Mouse (Mus musculus) forebrain, postnatal 0 days (tissue): Measurements from ENCODE around the gene Fbxl2. TPM values are rescaled to one million over a fixed set of nuclear protein-coding genes. Genes with fewer than 3 reads are reported as not detected.

Source experiments
- ATAC-seq: fragments of 200-750 bp; cut with Nextera tagmentation; 2 replicates; pipeline ENCODE4 v1.8.0; 2017; ENCODE audit warnings: mild to moderate bottlenecking, moderate library complexity
- DNase-seq: peaks from one replicate; pipeline ENCODE4 v3.0.0-alpha.2; 2015
- H3K27ac ChIP-seq: fragments of 300-500 bp; sonication (generic); 2 replicates; pipeline ENCODE4 v1.5.1; 2014; ENCODE audit warnings: low read depth, mild to moderate bottlenecking, antibody characterized with exemption, low read length, moderate library complexity, mixed read lengths
- H3K27me3 ChIP-seq: fragments of 300-500 bp; sonication (generic); 2 replicates; pipeline ENCODE4 v1.6.1; 2014; ENCODE audit warnings: mild to moderate bottlenecking, low read length, mixed read lengths; ENCODE audit not compliant: insufficient read depth
- H3K36me3 ChIP-seq: fragments of 300-500 bp; sonication (generic); 2 replicates; pipeline ENCODE4 v1.6.1; 2014; ENCODE audit warnings: mild to moderate bottlenecking, moderate library complexity; ENCODE audit not compliant: insufficient read depth
- H3K4me1 ChIP-seq: fragments of 300-500 bp; sonication (generic); 2 replicates; pipeline ENCODE4 v1.6.1; 2014; ENCODE audit warnings: antibody characterized with exemption; ENCODE audit not compliant: insufficient read depth
- H3K4me2 ChIP-seq: fragments of 300-500 bp; sonication (generic); 2 replicates; pipeline ENCODE4 v1.6.1; 2014; ENCODE audit warnings: low read depth, mild to moderate bottlenecking, moderate library complexity
- H3K4me3 ChIP-seq: fragments of 300-500 bp; sonication (generic); 2 replicates; pipeline ENCODE4 v1.5.1; 2014; ENCODE audit warnings: low read depth, low read length, mixed read lengths
- H3K9ac ChIP-seq: fragments of 300-500 bp; sonication (generic); 2 replicates; pipeline ENCODE4 v1.6.1; 2014; ENCODE audit warnings: mild to moderate bottlenecking
- H3K9me3 ChIP-seq: fragments of 300-500 bp; sonication (generic); 2 replicates; pipeline ENCODE4 v1.6.1; 2016; ENCODE audit warnings: low read length
- CTCF ChIP-seq: sonication (generic); IDR thresholded peaks from 2 replicates; pipeline ENCODE4 v1.5.1; 2016; ENCODE audit warnings: antibody characterized with exemption, control low read depth, low read depth
- WGBS: fragments of 180-500 bp; shearing (Covaris S2); extraction: QIAGEN DNeasy Blood & Tissue Kit; methylation state at CpG from one replicate; pipeline ENCODE4 v1.1.7; 2014; 5-methylcytosine and 5-hydroxymethylcytosine counted together
- polyA plus RNA-seq: library from polyadenylated mRNA; unstranded; fragments of >200 nt; fragmentation: Nextera tagmentation; extraction: Ambion mirVana; gene quantifications from 2 replicates; pipeline ENCODE4 v1.2.1, GENCODE M21; 2015
- total RNA-seq: library from RNA; depleted of rRNA; stranded (reverse); fragments of >200 nt; gene quantifications from 2 replicates; pipeline ENCODE4 v1.2.3, GENCODE M21; 2014

Gene Fbxl2
- total and polyA plus RNA-seq, 2 experiments from 2014 or later = 26.1 to 34.0 TPM

DNA sequence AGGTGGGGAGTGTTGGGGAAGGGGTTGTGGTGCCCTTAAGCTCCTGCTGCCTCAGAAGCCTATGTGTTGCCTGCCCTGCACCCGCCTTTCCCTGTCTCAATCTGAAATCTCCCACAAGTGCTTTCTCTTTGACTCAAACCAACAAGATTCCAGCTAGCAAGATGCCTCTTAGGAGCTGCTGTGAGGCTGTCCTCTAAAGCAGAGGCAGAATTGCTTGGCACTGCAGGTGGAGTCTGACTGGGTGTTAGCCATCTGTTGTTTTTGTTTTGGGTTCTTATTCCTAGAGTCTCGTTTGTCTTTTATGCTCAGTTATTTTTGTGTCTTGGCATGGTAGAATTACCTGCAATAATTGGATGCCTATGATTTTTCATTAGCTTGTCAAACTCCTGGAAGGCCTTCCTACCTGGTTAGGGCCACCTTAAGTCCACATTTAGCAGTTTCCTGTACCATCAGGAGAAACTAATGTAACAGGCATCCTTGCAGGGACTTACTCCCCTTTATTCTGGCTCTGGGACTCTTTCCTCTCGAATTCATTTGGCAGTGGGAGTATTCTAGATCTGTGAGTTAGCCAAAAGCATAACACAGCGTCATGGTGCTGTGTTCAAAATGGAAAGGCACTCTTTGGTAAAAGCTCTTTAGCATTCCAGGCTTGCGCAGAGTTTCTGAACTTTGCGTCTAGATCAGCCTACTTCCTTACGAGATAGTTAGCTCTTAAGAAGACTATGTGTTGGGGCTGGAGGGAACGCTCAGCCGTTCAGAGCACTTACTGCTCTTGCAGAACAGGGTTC, 106.7 kb downstream of the Fbxl2 start:
- H3K4me3 ChIP-seq = no peak overlapping the region
- no peaks in the 10 kb centered on the region for H3K27me3 ChIP-seq
- no peak overlapping the region for H3K4me2 ChIP-seq
- no peak for TF ChIP-seq CTCF
- H3K9me3 ChIP-seq = no peaks in the 10 kb centered on the region
- 0 out of 2 replicates have a peak overlapping the region, but pooled peaks have one; percentile 9 for H3K27ac ChIP-seq
- 60% methylated on average over 9 of the region's 9 CpGs for WGBS
- DNase-seq (peak; percentile 19), ATAC-seq (no peak)
- H3K36me3 ChIP-seq = no peaks in the 10 kb centered on the region
- no peak overlapping the region for H3K9ac ChIP-seq
- 0 out of 2 replicates have a peak, but pooled peaks cover 3% of the 10 kb centered on the region for H3K4me1 ChIP-seq

DNA sequence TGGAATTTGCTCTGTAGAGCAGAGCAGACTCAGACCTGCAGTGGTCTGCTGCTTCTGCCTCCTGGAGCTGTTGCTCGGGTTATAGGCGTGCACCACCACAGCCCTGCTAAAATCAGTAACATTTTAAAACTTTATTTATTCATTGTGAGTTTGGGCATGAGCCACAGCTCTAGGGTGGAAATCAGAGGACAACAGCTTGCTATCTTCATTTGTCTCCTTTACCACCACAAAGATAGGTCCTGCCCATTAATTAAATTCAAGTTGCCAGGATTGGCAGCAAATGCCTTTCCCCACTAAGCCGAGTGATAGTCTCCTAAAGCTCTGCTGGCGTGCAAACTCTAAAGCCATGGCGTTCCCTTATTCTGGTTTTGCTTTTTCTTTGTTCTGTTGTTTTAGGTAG, 110.4 kb downstream of the Fbxl2 start:
- WGBS = 57% methylated on average over 5 of the region's 5 CpGs
- no peaks in the 10 kb centered on the region for H3K9me3 ChIP-seq
- no peak overlapping the region for H3K27ac ChIP-seq
- H3K27me3 ChIP-seq = no peaks in the 10 kb centered on the region
- DNase-seq (no peak), ATAC-seq (no peak)
- H3K9ac ChIP-seq = no peak overlapping the region
- no peak overlapping the region for H3K4me3 ChIP-seq
- H3K36me3 ChIP-seq = no peaks in the 10 kb centered on the region
- no peak overlapping the region for H3K4me2 ChIP-seq
- no peak for TF ChIP-seq CTCF
- peaks cover 10% of the 10 kb centered on the region for H3K4me1 ChIP-seq

DNA sequence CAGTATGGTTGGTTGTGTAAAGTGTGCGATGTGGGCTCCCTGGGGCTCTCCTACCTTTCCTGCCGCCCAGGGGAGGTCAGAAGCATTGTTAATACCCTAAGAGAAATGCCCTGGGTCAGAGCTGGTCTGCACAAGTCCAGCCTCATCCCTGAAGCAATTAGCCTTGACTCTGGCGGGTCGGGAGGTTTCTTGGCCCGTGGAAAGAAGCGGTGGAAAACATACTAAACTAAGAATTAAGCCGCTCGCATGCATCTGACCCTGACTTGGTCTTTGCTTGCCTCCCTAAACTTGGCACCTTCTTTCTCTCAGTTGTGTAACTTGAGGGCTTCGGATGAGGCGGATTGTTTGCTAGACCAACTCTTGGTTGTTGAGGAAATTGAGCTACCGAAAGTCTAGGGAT, 113.5 kb downstream of the Fbxl2 start:
- DNase-seq (no peak), ATAC-seq (no peak)
- Histone ChIP-seq H3K27me3 (no peaks in the 10 kb centered on the region), H3K4me1 (peaks cover 12% of the 10 kb centered on the region), H3K27ac (no peak overlapping the region), H3K36me3 (no peaks in the 10 kb centered on the region), H3K4me2 (peak overlapping the region; percentile 93), H3K9ac (peak overlapping the region; percentile 77; the same call in 1 of the 2 replicates), H3K9me3 (no peaks in the 10 kb centered on the region), H3K4me3 (peak overlapping the region; percentile 94)
- no peak for TF ChIP-seq CTCF
- WGBS = 30% methylated on average over 11 of the region's 11 CpGs

DNA sequence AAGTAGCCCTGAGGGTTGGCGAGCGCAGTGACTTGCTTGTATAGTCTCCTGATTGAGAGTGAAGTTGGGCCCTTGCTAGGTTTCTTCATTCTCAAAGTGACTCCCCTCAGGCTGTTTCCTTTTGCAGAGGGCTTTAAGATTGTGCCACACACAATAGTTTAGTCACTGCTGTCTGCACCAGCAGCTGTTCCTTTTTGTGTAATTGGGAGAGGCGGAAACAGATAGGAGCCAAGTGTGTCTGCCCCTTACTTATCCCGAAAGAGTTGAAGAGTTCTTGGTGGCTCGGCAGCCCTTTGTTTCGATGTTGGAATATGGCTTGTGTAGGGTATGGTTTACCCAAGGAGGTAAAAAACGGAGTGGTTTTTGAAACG, 113.9 kb downstream of the Fbxl2 start:
- Histone ChIP-seq H3K9me3 (no peaks in the 10 kb centered on the region), H3K4me1 (peaks cover 12% of the 10 kb centered on the region), H3K4me2 (peak overlapping the region; percentile 93), H3K9ac (peak overlapping the region; percentile 77), H3K27ac (no peak overlapping the region; the same call in 1 of the 2 replicates), H3K27me3 (no peaks in the 10 kb centered on the region), H3K36me3 (no peaks in the 10 kb centered on the region), H3K4me3 (peak overlapping the region; percentile 94)
- ATAC-seq = no peak
- 1% methylated on average over 8 of the region's 8 CpGs for WGBS
- peak; percentile 7 for DNase-seq
- no peak for TF ChIP-seq CTCF

DNA sequence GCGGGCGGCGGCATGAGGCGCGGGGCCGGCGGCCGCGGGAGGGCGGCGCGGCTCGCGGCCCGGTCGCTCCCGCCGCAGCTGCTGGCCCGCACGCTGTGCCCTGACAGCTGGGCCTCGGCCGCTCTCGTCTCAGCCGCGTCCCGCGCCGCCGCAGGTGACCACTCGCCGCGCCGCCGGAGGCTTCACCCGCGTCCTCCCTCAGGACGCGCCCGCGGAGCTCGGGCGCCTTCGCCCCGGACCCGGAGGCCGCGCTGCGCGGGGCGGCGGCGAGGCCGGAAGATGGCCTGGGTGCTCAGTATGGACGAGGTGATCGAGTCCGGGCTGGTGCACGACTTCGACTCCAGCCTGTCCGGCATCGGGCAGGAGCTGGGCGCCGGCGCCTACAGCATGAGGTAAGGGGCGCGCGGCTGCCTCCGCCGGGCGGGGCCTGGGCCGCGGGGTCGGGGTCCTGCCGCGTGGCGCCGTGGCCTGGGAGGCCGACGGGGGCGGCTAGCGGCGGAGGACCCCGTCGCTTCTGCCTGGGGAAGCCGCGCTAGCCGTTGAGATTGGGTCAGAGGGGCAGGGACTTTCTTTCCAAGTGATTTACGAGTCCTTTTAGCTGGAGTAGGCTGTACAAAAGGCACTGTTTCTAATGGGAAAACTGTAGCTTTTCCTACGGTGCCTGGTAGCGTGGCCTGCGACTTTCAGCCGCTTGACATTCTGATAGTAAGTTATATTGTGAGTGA, 114.5 kb downstream of the Fbxl2 start:
- DNase-seq (peak; percentile 10), ATAC-seq (no peak; the same call in 1 of the 2 replicates)
- Histone ChIP-seq H3K27ac (peak overlapping the region; percentile 80), H3K4me1 (peaks cover 12% of the 10 kb centered on the region), H3K9ac (peak overlapping the region; percentile 77), H3K4me3 (peak overlapping the region; percentile 94), H3K9me3 (no peaks in the 10 kb centered on the region), H3K36me3 (no peaks in the 10 kb centered on the region), H3K27me3 (no peaks in the 10 kb centered on the region), H3K4me2 (peak overlapping the region; percentile 93)
- no peak for TF ChIP-seq CTCF
- 3% methylated on average over 83 of the region's 91 CpGs for WGBS

DNA sequence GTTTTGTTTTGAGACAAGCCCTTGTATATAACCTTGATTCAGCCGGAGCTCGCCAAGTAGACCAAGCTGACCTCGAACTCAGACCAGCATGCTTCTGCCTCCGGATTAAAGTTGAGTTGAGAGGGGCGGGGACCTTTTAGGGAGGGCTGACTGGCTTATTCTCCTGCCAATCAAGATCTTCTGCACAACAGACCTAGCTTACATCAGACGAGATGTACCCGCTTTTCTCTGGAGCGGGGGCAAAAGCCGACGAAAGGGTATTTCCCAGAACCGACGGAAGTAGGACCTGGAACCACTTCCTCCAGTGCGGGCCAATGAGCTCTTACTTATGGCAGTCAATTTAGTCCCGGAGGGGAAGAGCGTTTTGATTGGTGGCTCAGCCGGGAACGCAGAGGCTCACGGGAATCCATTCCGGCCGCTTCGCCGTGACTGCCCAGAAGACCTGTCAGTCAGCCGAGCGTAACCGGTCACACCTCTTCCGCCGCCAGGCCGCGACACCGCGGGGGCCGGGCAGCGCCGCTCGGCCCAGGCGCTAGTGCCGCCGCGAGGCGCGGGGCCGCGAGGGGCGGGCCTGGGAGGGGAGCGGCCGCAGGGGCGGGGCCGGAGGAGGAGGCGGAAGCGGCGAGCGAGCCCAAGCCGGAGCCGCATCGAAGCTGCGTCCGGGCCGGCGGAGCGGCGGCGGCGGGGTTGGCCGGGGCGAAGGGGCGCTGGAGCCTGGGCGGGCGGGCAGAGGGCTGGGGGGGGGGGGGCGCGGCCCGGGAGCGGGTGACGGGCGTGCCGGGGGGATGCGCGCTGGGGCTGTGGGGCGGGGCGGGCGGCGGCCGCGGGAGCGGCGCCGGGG, 115.2 kb downstream of the Fbxl2 start, which contains the start of gene Ubp1:
Gene Ubp1 (plus strand): TSS at position 401 of the 841 bp plus-strand sequence.
- H3K4me3 ChIP-seq = peak within 1 kb of the TSS; percentile 94
- peaks cover 12% of the 10 kb centered on the region for H3K4me1 ChIP-seq
- no peaks in the 10 kb centered on the region for H3K9me3 ChIP-seq
- no peaks in the 10 kb centered on the region for H3K36me3 ChIP-seq
- ATAC-seq = peak; percentile 98
- no peaks in the 10 kb centered on the region for H3K27me3 ChIP-seq
- H3K9ac ChIP-seq = peak within 1 kb of the TSS; percentile 77
- DNase-seq = peak; percentile 98
- TF ChIP-seq CTCF = no peak
- under 1% methylated on average over 54 of the region's 86 CpGs for WGBS
- peak within 1 kb of the TSS; percentile 93 for H3K4me2 ChIP-seq
- H3K27ac ChIP-seq = peak within 1 kb of the TSS; percentile 80
